Mouse (Mus musculus) embryo, embryonic 10.5 days (tissue): ENCODE data around the gene Dglucy.

Source experiments
- DNase-seq: peaks from one replicate; pipeline ENCODE4 v3.0.0-alpha.2; 2015; ENCODE audit warnings: low spot score

Gene Dglucy

DNA sequence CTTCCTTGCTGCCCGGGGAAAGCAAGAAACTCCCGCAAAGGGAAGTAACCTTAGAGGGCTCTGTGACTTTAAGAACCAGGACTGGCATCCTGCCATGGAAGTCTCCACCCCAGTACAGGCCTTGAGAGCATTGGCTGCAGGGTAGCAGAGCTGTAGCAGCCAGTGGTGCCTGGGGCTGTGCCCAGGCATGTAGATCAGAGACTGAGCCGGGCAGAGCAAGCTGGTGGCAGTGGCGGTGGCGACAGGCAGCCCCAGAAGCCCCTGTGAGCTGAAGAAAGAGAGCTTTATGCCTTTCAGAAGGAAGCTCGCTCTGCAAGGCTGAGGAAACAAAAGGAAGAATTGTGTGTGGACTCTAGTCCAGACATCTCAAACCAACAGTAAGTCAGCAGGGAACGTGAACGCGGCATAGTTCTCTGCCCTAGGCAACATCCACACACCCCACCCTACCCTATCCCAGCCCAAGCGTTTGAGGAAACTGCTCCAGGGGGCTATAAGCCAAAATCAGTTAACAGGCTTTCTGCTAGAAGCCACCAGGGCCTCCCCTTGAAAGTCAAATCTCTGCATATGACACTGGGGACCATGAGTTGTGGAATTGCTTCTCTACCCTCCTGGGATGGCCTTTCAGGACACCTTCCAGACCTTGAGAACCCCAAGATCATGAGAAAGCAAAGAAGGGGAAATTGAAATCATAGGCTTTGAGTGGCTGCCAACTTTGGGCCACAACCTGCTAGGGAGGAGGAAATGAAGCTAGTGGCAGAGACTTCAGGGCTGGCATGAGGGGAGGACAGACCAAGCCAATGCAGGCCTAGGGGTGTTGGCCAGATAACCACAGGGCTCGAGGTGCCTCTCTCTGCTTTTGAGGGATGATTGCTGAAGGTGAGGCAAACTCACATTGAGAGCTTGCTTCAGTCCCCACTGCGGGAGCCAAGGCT lies at the start of gene Dglucy:
Gene Dglucy (plus strand): TSS at position 124 of the 932 bp plus-strand sequence.
- DNase-seq, result no peak

DNA sequence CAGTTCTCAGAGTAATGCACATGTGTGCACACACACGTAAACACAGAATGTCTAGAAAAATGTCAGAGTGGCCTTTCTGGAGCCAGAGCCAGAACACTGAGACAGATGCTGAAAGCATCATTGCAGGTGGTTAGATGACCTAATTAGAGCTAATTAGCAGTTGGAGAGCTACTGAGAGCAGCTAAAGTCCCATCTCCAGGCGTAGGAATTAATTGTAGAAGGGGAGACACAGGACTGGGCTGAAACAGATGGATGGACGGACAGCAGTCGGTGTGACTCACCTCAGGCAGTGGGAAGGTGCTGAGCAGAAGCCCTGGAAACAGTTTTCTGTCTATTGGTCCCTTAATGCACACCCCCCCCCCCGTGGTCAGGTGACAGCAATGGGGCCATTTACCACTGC lies 43.7 kb upstream of the Dglucy start:
- DNase-seq, result no peak

- DNase-seq, result no peak
Observed at GRCm38 (mm10) chr12:100735581-100735980, 43.3 kb upstream of the Dglucy start.

DNA sequence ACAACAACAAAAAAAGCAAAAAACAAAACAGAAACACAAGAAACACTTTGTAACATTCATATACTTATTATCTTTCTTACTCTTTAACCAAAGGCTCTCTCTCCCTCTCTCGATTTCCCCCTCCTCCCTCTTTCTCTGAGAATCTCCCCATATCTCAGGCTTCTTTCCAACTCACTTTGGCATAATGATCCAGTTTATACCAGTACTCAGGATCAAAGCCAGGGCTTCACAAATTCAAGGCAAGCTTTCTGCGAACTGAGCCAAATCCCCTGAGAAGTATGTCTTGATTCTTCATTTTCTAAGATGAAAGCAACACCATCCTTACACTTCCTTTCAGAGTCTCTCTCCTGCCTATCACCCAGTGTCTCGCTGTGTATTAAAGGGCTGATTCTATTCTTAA lies 40.4 kb upstream of the Dglucy start:
- no peak for DNase-seq

GRCm38 (mm10) chr12:100739011-100739570 lies 39.8 kb upstream of the Dglucy start:
- DNase-seq, result no peak

GRCm38 (mm10) chr12:100740313-100740712 lies 38.5 kb upstream of the Dglucy start:
- no peak for DNase-seq

GRCm38 (mm10) chr12:100742468-100742867 lies 36.4 kb upstream of the Dglucy start:
- no peak for DNase-seq

GRCm38 (mm10) chr12:100752977-100753376 lies 25.9 kb upstream of the Dglucy start:
- DNase-seq, result no peak

DNA sequence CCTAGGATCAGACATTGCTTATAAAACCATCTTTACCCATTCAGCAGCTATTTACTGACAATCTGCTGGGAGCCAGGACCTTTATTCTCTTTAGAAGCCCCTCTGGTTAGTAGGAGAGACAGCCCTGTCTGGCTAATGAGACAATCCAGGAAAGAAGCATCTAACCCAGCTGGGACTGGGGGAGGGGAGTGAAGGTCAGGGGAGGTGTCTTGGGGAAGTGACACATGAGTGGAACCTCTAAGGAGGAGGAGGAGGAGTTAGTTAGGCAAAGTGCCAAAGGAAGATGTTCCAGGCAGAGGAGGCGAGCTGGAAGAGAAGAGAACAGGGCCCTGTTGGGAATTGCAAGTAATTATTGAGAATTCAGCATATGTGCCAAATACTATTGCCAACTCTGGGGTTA lies 25.1 kb upstream of the Dglucy start:
- peak; percentile 5 for DNase-seq

GRCm38 (mm10) chr12:100757427-100757826 lies 21.4 kb upstream of the Dglucy start:
- no peak for DNase-seq

DNA sequence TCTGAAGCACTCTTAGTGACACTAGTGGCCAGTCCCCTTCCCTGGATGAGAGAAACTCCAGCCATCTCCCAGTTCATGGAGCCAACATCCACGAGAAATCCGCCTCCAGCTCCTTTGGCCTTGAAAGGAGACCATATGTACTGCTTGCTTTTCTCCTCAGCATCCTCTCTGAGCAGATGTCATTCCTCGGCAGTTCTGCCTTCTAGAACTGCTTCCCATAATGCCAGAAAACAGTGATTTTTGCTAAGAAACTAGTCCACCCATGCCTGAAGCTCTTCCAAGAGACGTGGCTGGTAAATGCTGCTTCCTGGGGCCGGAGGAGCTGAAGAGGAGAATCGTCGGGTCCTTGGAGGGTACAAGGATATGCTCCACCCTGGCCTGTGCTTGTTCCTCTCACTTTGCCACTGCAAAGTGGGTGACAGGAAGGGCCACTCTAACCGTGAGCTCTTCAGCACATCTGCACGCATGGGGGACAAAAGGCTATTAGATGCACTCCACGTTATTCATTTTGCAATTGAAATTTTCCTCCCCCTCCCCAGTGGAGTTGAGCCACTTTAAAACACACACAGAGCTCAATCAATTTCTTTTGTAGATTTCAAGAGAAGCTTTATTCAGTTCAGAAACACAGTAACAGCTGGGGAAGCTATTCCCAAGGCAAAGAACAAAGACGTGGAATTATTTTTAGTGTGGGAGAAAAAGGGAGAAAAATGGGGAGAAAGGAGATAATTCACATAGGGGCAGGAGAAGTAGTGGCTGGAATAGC lies 16.0 kb upstream of the Dglucy start:
- DNase-seq, result no peak

DNA sequence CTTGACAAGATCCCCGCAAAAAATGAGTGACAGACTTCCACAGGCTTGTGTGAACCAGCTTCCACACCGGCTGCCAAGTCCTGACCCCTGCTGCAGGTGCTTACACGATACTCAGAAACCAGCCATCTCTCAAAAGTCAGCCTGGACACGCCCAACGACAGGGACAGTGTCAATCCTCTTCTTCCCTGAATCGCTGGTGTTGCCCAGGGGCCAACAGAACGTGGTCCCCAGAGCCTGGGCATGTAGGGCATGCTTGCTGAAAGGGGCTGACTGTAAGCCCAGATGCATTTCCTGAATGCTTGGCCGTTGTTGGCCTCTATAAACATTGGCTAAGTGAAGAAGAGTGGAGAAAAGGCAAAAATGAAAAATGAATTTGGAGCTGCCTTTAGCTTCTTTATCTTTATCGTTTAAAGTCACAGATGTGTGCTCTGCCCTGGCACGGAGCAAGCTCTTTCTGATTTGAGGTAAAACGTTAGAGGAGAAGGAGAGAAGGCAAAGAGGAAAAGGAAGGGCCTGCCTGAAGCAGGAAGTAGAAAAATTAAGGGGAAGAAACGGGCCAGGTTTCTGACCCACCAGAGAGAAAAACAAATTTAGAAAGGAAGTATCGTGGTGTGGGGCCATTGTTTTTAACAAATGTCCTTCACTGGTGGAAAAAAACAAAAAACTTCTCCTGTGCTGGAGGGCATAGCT lies 14.4 kb upstream of the Dglucy start:
- DNase-seq, result no peak

GRCm38 (mm10) chr12:100769871-100770270 lies 9.0 kb upstream of the Dglucy start:
- no peak for DNase-seq

- DNase-seq, result no peak
Observed at GRCm38 (mm10) chr12:100770765-100771164, 8.1 kb upstream of the Dglucy start.

- peak; percentile 8 for DNase-seq
Observed at GRCm38 (mm10) chr12:100772230-100772984, 6.5 kb upstream of the Dglucy start.

DNA sequence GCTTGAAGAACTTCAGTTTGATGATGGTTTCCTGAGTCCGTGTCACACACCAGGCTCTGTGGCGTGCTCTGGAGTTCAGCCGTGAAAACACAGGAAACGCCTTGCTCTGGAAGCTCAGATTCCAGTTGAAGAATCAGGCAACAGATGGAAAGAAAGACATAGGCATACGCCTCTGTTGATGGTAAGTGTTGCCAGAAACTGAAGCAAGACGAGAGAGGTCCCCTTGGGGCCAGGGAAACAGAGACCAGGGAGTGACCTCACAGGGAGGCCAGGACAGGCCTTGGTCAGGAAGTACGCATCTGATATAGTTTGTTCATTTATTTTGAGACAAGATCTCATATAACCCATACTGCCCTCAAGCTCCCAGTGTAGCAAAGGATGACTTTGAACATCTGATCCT lies 4.1 kb upstream of the Dglucy start:
- DNase-seq, result no peak

- DNase-seq, result no peak
Observed at GRCm38 (mm10) chr12:100775291-100775690, 3.6 kb upstream of the Dglucy start.

DNA sequence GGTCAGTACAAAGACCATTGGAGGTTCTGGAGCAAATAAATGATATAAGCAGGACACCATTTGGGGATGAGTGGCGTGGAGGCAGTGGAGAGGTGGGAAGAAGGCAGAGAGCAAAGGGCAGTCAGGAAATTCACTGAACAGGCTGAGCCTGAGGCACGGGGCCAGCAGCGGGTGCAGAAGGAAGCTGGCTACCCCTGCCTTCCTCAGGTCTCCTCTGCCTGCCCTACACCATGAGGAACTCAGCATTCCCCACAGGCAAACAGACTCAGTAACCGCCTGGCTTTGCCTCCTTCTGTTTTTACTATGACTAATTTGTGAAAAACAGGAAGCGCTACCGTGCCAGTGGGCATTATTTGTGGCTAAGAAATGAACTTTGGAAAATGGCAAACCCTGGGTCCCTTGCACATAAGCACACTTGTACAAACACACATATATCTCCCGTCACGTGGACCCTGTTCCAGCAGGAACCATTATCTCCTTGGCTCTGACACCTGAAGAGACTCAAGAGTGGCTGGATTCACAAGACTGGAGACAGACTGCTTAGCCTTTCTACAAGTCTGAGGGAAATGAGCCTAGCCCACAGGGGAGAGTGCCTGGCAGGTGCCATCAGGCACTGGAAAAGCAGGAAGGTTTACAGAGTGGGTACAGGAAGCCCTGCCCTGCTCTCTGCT lies 2.8 kb upstream of the Dglucy start:
- DNase-seq, result no peak

DNA sequence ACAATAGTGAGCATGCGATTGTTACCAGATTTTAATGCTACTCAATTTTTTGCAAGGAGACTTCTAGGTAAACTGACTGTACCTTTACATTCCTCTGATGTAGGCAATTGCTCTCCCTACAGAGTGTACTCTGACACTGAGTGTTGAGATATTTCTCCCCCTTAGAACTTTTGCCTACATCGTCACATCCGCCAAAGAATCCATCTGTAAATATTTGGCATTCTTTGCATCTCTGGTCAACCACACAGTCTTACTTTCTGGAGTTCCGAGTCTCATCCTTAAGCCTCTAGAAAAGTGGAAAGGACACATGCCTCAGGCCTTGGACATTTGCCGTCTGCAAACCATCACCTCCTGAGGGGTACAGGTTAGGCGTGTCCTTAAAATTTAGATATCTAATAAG lies 1.9 kb upstream of the Dglucy start:
- no peak for DNase-seq

GRCm38 (mm10) chr12:100778276-100778933 lies 452 bp upstream of the Dglucy start:
- DNase-seq, result no peak
